Mouse (Mus musculus) cerebellum, adult 11 months (tissue): Measurements from ENCODE around the gene Rph3a.
"Not testable (repeated sequence)": the region's sequence is repeated elsewhere in the genome, so short reads cannot be mapped to it uniquely, and the experiment has no call there.

Source experiments
- DNase-seq: peaks from one replicate; pipeline ENCODE4 v3.0.0; 2022

Rph3a gene

DNA sequence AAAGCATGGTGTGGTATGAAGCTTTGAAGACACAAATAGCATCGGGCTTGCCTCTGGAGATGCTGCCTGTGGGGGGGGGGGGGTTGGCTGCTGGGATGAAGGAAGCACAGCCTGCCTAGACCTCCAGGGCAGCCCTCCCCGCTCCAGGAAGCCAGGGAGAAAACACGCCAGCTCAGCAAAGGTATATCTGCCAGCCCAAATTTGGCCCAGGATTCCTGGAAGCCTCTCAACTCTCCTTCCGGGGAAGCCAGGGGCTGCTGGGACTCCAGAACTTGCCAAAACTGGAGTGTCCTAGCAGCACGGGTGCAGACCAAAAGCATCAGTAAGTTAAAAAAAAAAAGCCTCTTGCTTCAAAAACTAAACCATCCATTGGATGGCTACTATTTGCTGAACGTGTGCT is 37.6 kb downstream of the Rph3a start:
- DNase-seq = peak; percentile 84

DNA sequence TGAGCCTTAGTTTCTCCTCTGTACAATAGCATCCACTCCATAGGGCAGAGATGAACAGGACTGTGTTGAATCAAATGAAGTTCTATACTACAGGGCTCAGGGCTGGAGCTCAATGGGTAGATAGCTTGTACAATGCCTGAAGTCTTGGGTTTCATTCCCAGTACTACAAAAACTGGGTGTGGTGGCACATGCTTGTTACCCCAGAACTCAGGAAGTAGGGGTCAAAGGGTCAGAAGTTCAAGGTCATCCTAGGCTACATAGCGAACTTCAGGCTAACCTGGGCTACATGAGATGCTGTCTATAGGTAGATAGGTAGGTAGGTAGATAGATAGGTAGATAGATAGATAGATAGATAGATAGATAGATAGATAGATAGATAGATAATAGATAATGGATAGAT is 38.6 kb downstream of the Rph3a start:
- DNase-seq = no peak

DNA sequence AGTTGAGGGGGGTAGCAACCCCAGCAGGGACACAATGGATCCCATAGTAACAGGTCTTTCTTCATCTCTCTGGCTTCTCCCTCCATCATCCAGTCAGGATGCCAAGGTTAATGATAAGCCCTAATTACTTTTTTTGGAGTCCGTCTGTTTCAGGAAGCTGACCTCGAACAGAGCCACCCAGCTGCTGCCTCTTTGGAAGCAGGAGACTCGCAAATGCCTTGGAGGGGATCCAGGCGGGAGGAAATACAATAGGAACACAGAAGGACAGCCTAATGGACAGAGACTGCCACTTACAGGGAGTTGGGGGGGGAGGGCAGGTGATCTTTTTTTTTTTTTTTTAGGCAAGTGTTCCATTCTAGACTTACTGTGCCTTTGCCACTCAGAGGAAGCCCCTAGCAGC is 40.2 kb downstream of the Rph3a start:
- peak; percentile 86 for DNase-seq

DNA sequence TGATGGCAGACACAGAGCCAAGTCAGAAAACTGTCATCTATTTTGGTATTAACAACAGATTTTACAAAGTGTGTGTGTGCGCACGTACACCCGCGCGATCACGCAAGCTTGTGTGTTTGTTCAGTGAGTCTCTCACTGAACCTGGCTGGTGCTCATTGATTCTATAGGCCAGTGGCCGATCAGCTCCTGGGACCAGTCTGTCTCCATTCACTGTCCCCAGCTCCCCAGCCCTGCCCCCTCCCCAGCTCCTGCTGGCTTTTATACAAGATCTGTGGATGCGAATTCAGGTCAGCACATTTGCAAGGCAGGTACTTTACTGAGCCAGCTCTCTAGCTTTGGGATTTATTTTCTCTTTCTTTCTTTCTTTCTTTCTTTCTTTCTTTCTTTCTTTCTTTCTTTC is 41.1 kb downstream of the Rph3a start:
- DNase-seq = no peak

DNA sequence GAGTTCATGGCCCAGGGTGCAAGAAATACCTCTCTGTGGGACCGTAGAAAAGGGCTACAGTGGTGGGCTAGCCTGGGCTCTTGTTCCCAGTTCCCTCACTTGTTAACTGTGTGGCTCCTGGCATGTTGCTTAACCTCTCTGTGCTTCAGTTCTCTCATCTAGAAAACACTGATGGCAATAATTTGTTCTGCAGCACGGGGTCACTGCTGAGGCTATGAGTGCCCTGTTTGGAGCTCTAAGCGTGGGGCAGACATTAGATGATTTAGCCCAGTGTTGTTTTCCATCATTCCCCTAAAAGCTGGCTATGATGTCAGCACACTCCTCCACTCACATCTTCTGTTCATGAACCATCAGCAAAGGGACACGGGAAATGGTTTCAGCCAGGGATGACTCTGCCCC is 41.8 kb downstream of the Rph3a start:
- DNase-seq = no peak

DNA sequence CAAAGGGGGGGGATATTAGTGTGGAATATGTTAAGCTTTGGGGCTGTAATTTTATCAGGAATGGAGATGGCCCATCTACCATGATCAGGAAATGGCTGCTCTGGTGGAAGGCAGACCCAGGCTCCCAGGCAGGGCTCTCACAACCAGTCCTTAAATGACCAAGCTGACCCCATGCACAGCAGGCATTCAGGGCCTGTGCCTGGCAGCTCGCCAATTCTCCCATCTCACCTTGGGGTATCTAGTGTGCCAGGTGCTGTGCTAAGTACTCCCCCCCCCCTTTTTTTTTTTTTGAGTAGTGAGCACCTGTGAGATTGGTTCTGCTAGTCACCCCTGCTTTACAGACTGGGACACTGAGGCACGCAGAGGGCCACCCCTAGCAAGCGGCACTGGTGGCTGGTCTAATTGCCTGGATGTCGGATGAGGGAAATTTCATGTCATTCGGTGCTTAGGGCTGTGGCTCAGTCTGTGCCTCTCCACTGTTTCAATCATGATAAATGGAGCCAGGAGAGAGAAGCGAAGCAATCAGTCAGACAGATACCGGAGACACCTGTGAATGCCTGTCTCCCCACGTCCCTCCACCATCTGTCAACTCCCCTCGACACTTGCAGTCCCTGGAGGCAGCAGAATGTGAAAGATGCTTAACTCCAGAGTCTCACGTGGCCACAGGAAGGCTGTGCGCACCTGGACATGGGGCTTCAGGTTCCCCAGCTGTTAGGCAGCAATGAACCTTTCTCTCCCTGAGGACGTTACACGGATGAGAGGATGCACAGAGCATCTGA is 42.3 kb downstream of the Rph3a start:
- DNase-seq = no peak

DNA sequence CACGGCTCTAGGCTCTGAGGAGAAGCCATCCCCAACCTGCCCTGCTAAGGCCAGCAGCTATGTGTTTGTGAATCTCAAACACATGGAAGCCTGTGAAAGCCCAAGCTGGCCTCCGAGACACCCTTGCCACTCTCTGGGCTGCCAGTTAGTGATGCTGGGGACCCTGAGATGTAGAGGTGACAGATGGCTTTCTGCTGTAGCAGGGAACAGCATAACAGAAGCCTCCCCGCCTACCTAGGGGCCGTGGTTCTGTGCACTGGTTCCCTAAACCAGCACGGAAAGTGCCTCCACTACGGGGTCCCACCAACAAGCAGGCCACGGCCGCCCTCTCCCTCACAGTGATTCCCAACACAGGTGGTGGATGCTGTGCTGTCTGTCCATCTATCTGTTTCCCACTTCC is 43.0 kb downstream of the Rph3a start:
- no peak for DNase-seq

DNA sequence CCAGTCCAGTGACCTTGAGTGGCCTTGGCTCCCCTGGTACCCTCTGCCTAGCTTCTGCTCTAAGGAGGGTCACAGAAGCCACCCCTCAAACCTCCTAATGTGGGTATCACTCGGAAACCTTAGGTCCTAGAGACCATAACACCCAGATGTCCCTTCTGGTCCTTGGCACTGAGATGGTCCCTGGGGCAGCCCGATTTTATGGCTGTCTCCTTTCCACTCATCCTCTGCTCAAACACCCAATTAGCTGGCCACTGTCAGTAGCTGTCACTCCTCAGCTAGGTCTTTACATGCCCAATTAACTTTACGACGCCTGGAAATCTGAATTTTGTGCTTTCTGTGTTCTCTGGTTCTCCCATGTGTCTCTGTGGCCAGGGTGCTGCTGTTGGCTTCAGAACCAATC is 43.7 kb downstream of the Rph3a start:
- DNase-seq = no peak

DNA sequence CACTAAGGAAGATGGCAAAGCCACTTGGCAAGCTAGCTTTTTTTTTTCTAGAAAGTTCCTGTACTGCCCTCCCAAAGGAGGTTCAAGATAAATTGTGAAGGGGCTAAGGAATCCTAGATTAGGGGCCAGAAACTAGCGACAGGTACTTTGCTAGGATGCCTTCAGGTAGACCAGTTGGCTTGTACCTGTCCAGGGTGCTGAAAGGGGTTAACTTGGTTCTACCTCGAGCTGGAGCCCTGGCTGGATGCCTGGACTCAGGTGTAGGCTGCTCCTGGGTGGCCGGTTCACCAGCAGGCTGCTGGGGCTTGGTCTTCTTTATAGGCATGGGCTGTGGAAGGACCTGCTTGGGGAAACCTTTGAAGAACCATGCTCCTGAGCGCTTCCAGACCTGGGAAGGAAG is 48.9 kb downstream of the Rph3a start:
- no peak for DNase-seq

DNA sequence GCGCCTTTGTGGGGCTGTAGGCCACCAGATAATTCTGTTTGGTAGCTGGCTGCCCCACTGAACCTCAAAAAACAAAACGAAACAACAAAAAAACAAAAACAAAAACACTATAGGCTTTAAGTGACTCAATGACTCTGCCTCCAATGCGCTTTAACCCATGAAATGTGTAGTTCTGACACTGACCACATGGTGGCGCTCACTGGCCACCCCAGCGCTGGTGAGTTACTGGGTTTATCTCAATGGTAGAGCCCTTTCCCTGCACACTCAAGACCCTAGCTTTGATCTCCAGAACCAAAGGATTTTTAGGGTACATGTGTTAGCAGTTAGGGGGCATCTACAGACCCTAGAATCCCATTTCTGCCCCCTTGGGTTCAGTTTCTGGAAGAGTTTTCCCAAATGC is 55.9 kb downstream of the Rph3a start:
- peak; percentile 59 for DNase-seq

DNA sequence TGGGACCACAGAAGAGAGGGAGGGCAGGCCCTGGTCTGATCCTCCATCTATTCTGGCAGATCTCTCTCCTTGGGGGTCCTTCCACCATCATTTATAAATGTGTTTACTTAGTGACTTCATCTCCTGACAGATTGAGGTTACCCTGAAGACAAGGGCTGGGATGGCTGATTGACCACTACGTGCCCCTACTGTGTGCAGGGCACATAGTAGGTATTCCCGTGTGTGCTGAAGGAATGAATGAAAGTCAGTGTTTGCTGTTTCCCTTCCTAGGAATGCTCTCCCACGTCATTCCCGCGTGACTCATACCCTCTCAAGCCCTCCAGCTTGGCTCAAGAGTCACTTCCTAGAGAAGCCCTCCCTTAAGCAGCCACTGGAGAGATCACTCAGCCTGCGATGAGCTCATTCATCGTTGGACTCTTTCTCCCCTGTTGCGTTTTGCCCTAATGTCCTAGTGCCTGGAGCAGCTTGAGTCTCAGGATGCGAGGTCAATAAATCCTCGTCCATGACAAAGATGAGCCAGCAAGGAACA is 57.6 kb downstream of the Rph3a start:
- no peak for DNase-seq

DNA sequence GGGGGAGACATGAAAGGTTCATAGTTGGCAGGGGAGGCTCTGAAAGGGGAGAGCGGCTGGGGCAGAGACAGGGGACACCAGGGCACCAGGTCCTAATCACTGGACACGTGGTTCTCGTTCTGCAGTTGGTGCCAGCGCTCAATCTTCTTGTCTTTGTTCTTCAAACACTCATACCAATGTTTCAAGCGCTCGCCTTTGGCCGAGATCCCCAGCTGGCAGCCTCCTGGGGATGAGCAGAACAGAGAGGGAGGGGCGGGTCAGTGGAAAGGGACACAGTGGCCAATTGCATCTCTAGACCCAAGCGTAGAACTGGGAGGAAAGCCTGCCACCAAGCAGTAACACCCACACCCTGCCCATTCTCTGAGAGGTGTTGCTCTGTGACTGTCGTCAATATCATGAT is 67.8 kb downstream of the Rph3a start:
- no peak for DNase-seq

DNA sequence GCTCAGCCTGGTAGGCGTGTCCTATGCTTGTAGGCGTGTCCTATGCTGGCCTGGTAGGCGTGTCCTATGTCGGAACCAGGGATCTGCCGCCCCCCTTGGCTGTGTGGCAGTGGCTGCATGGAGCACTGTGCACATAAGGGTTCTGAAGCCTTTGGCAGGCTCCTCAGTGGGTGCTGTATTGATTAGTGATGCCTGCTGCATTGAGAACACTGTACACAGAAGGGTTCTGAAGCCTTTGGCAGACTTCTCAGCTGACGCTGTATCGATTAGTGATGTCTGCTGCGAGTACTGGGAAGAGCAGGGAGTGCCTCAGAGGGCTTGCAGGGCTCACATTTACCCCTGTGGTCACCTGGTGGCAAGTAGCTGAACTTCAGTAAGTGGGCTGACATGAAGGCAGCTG is 71.3 kb downstream of the Rph3a start:
- no peak for DNase-seq

DNA sequence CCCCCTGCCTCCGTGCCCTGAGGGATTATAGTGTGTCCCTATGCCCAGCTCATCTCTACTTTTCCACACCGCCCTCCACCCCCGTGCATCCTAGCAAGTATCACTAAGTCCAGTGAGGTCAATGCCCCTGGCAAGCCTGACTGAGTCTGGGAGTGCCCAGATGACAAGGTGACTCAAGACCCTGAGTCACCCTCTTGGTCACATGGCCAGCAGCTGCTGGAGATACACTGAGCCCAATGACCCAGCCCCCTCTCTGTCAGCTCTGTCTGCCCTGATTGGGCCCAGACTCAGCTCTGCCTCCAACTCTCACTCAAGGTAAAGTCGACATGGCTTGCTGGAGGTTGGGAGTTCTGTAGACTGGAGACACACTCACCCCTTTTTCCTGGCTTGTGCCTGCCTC is 72.1 kb downstream of the Rph3a start:
- no peak for DNase-seq

DNA sequence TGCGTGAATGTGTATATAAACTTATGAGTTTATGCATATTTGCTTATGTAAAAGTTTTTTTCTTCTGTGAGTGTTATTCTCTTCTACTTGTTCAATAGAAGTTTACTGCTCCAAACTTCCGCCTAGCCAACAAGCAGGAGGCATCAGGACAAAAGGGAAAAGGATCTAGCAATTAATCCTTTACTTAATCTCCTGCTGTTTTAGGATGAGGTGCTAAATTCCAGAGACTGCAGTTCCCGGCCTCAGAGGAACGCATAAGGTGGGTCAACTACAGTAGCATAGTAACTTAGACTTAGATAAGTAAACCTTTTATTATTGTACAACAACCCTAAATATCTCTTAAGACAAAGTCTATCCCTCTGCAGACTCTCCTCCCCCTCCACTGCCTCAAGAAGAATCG is 75.9 kb downstream of the Rph3a start:
- no peak for DNase-seq

DNA sequence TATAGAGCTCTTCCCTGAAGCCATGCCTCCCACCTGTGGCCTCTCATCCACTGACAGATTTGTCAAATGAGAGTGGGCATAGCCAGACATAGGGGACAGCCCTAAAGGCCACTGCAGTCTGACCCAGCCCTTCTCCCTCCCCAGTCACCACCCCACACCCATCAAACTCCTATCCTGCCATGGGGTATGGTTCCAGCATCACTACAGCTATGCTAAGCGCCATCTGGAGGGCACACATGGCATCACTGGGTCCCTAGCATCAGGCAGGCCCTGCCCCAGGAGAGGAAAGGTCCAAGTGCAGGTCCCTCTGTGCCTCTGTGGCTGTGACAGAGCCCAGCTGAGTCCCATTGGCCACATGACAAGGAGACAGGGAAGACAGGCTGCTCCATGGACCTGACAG is 82.9 kb downstream of the Rph3a start:
- DNase-seq = no peak

DNA sequence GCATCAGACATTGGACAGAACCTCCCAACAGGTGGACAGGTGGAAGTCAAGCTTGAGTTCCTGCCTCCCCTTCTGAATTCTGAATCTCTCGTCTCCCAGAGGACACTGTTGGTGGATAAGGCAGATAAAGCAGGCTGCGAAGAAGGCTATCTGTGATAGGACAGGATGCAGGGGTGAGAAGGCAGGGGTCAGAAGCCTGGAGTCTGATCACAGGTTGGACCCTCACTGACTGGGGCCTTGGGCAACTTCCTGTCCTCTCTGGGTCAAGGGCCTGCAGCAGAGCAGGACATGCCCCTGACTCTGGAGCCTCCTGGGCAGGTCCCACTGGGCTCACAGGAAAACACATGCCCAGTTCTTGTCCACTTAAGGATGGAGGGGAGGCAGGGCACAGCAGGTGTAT is 83.6 kb downstream of the Rph3a start:
- not testable (repeated sequence) for DNase-seq

DNA sequence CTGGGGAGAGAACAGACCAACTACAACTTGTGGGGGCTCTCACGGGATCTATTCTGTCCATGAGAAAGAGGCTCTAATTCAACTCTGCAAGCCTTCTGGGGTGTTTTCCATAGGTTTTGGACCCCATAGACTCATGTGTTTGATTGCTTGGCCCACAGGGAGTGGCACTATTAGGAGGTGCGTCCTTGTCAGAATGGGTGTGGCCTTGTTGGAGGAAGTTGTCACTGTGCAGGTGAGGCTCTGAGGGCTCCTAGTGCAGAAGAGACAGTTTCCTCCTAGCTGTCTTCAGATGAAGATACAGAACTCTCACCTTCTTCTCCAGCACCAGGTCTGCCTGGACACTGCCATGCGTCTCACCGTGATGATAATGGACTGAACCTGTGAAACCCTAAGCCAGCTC is 85.4 kb downstream of the Rph3a start:
- DNase-seq = not testable (repeated sequence)

DNA sequence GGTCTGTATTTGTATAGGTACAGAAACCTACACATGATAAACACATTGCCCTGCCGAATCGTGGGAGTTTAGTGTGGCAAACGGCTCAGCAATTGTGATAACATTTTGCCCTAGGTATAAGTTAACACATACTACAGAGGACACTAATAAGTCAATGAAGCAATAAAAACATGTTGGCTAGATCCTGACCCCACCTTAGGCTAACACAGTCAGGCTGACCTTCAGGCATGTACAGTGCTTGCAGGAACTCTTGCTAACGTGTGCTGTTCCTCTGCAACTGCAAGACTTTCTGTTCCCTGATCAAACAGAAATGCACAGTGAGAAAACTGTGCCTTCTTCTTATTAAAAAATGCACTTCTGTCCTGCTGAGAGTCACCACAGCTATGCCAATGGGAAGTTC is 85.9 kb downstream of the Rph3a start:
- DNase-seq = no peak

DNA sequence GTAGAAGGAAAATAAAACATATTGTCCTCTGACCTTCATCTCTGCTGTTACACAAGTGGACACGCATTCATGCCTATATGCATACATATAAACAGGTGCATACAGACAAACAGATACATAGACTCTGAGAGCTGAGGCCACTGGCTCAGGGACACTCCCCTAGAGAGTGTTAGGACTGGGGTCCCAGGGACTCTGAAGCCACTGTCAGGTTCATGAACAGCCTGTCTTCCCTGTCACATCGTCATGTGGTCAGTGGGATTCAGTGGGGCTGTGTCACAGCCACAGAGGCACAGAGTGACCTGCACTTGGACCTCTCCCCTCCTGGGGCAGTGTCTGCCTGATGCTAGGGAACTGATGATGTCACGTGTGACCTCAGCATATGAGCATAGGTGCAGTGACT is 89.6 kb downstream of the Rph3a start:
- no peak for DNase-seq

DNA sequence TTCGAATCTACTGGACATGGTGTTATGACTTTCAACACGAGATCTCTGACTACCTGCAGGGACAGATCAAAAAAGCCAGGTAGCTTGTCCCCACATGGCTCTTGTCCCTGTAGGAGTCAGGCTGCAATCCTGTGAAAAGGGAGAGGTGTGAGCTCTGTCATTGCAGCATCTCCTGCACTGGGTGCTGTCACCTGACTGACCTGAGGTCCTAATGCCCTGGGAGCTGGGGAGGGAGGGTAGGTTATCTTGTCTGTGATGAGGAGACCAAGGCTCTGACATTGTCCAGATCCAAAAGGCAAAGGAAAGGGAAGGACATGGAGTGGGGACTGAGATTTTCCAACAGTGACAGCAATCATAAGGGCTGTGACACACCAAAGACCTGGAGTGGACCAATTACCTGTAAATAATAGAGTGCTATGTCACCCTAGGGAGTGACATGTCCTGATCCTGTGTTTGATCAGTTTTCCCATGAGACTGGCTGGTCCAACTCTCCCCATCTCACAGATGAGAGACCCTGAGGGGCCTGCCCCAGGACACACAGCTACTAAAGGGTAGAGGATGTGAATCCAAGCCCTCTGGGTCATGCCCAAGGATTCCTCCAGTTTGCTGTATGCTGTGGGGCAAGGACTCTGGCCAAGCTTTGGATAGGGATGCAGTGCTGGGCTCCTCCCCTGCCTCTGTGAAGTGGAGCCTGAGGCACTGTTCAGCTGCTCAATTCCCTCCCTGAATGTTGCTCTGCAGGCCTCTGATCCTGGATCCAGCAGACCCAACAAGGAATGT is 90.5 kb downstream of the Rph3a start:
- not testable (repeated sequence) for DNase-seq

DNA sequence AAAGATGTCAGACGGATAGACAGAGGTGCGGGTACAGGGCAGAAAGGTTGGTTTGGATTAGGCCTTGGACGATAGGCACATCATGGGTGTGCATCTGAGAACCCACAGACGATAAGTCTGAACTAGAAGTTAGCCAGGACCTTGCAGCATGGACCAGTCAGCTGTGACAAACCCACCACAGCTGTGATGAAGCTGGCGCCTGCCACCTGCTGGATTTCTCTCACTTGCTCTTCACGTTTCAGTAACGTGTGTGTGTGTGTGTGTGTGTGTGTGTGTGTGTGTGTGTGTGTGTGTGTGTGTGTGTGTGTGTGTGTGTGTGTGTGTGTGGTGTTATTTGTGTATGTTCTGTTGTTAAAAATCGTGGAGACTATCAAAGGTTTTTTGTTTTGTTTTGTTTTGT is 95.7 kb downstream of the Rph3a start, which contains the start of gene Oas1d:
Gene Oas1d, plus strand, starts transcription at position 333 of the 400 bp plus-strand sequence.
- DNase-seq = not testable (repeated sequence)

DNA sequence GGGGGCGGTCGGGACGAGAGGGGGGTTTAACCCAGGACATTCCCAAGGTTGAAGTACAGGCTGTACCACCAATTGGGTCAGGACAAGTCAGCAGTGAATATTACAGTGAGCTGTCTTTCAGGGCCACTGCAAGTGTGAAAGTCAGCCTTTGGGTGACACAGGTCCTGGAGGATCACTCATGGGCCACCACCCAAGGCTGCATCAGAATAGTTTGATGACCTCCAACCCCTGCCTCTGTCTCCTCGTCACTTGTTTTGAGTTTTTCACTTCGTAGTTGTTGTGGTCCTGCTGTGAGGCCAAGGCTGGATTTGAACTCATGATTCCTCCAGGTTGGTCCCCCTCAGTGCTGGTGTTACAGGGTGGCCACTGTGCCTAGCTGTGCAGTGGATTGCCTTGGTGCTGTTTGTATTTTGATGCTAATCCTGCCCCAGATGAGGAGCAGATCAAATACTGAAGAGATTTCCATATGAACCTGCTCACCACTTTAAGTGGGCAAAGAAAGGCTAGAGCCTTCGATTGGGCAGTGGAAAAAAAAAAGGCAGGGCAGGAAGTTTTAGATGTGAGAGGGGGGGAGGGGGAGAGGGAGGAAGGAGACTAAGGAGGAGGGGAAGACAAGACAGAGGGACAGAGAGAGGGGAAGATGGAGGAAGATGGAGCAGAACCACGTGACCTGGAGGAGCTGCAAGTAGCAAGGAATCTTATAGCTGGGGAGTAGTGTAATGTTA is 101.5 kb downstream of the Rph3a start:
- no peak for DNase-seq
